Mouse (Mus musculus): ENCODE results near the gene Ctdsp1. TPM values are rescaled to one million over a fixed set of nuclear protein-coding genes. Genes with fewer than 3 reads are reported as not detected.

The Ctdsp1 gene
- total and polyA plus RNA-seq, 2 experiments from 2014 or later, result 11.7 to 29.3 TPM

DNA sequence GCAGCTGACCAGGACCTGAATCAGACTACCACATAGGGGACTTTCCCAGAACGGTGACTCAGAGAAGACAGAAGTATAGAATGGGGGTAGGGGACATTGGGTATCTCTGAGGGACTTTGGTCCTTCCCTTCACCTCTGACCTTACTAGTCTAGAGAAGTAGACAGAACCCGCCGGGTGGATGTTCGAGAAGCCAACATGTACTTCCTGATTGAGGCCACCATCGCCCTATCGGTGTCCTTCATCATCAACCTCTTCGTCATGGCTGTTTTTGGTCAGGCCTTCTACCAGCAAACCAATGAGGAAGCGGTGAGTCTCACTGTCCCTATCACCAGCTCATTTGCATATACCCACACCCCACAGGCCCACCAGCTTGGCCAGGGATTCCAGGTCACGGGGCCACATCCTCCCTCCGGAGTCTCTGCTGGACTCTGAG lies 9.7 kb upstream of the Ctdsp1 start:
- no peak for ATAC-seq (ENCODE audit: low FRiP score)
- 88% methylated on average over 10 of the region's 10 CpGs for WGBS
- no peak overlapping the region for H3K4me2 ChIP-seq (ENCODE audit: low read depth, low read length, poor library complexity, severe bottlenecking)

DNA sequence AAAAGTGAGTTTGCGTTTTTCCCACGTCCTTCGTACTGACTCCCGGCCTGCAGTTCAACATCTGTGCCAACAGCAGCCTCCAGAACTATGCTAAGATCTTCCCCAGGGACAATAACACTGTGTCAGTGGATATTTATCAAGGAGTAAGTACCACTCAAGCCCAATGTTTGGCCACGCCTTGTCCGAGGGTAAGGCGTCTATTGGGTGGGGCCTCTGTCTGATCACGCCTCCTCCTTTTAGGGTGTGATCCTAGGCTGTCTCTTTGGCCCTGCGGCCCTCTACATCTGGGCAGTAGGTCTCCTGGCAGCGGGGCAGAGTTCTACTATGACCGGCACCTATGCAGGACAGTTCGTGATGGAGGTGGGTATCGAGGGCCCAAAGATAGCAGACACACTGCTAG lies 7.9 kb upstream of the Ctdsp1 start:
- Histone ChIP-seq H3K9ac (replicated peaks; ENCODE audit: low read length, poor library complexity, severe bottlenecking) (no peak overlapping the region), H3K4me1 (ENCODE audit: insufficient read depth, low read length) (no peaks in the 10 kb centered on the region), H3K9me3 (ENCODE audit: low read length) (no peaks in the 10 kb centered on the region), H3K4me2 (ENCODE audit: low read depth, low read length, poor library complexity, severe bottlenecking) (no peak overlapping the region), H3K4me3 (ENCODE audit: low read depth, low read length) (no peak overlapping the region), H3K27ac (ENCODE audit: low read depth, low read length) (no peak overlapping the region), H3K27me3 (ENCODE audit: insufficient read depth, low read length) (no peaks in the 10 kb centered on the region), H3K36me3 (ENCODE audit: insufficient read depth, low read length) (no peaks in the 10 kb centered on the region)
- WGBS, result 89% methylated on average over 13 of the region's 13 CpGs
- no peak for TF ChIP-seq CTCF (IDR thresholded peaks at IDR 0.05)
- DNase-seq (ENCODE audit: low spot score) (no peak), ATAC-seq (ENCODE audit: low FRiP score) (no peak)

More for the DNA sequence above, 9.7 kb upstream of the Ctdsp1 start:
- no peak for DNase-seq (ENCODE audit: low spot score)
- H3K9me3 ChIP-seq (ENCODE audit: low read length), result no peaks in the 10 kb centered on the region
- no peak for TF ChIP-seq CTCF (IDR thresholded peaks at IDR 0.05)
- no peak overlapping the region for H3K4me3 ChIP-seq (ENCODE audit: low read depth, low read length)
- H3K9ac ChIP-seq (replicated peaks; ENCODE audit: low read length, poor library complexity, severe bottlenecking), result no peak overlapping the region
- H3K36me3 ChIP-seq (ENCODE audit: insufficient read depth, low read length), result no peaks in the 10 kb centered on the region
- no peaks in the 10 kb centered on the region for H3K27me3 ChIP-seq (ENCODE audit: insufficient read depth, low read length)
- H3K4me1 ChIP-seq (ENCODE audit: insufficient read depth, low read length), result no peaks in the 10 kb centered on the region
- no peak overlapping the region for H3K27ac ChIP-seq (ENCODE audit: low read depth, low read length)

DNA sequence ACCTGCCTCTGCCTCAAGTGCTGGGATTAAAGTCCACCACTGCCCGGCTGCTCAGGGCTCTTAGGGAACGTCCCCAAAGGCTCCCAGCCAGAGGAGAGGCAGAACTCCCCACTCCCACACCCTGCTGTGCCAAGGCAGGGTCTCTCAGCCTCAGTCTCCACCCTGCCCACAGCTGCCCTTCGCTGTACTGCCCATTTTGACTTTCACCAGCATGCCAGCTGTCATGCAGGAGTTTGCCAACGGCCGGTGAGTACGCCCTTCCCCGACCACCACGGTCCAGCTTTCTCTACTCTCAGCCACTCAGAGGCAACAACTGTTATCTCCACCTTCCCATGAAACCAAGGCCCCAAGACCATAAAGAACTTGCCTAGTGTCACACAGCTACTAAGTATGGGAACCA lies 6.8 kb upstream of the Ctdsp1 start:
- Histone ChIP-seq H3K4me3 (ENCODE audit: low read depth, low read length) (no peak overlapping the region), H3K27me3 (ENCODE audit: insufficient read depth, low read length) (no peaks in the 10 kb centered on the region), H3K4me1 (ENCODE audit: insufficient read depth, low read length) (no peaks in the 10 kb centered on the region), H3K4me2 (ENCODE audit: low read depth, low read length, poor library complexity, severe bottlenecking) (no peak overlapping the region), H3K9me3 (ENCODE audit: low read length) (no peaks in the 10 kb centered on the region), H3K27ac (ENCODE audit: low read depth, low read length) (no peak overlapping the region), H3K36me3 (ENCODE audit: insufficient read depth, low read length) (no peaks in the 10 kb centered on the region), H3K9ac (replicated peaks; ENCODE audit: low read length, poor library complexity, severe bottlenecking) (no peak overlapping the region)
- no peak for TF ChIP-seq CTCF (IDR thresholded peaks at IDR 0.05)
- no peak for DNase-seq (ENCODE audit: low spot score)
- no peak for ATAC-seq (ENCODE audit: low FRiP score)
- WGBS, result 85% methylated on average over 8 of the region's 8 CpGs

DNA sequence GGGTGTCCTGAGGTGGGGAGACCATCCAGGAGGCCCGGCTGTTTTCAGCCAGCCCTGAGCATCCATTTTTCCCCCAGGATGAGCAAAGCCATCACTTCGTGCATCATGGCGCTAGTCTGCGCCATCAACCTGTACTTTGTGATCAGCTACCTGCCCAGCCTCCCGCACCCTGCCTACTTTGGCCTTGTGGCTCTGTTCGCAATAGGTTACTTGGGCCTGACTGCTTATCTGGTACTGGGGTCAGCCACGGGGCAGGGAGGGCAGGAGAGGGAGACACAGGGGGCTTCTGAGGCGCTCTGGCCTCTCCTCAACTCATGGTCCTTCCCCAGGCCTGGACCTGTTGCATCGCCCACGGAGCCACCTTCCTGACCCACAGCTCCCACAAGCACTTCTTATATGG lies 6.2 kb upstream of the Ctdsp1 start:
- Histone ChIP-seq H3K36me3 (ENCODE audit: insufficient read depth, low read length) (no peaks in the 10 kb centered on the region), H3K4me1 (ENCODE audit: insufficient read depth, low read length) (no peaks in the 10 kb centered on the region), H3K9ac (replicated peaks; ENCODE audit: low read length, poor library complexity, severe bottlenecking) (no peak overlapping the region), H3K27me3 (ENCODE audit: insufficient read depth, low read length) (0 out of 2 replicates have a peak, but pooled peaks cover 5% of the 10 kb centered on the region), H3K4me3 (ENCODE audit: low read depth, low read length) (no peak overlapping the region), H3K4me2 (ENCODE audit: low read depth, low read length, poor library complexity, severe bottlenecking) (no peak overlapping the region), H3K27ac (ENCODE audit: low read depth, low read length) (no peak overlapping the region), H3K9me3 (ENCODE audit: low read length) (no peaks in the 10 kb centered on the region)
- no peak for TF ChIP-seq CTCF (IDR thresholded peaks at IDR 0.05)
- no peak for ATAC-seq (ENCODE audit: low FRiP score)
- DNase-seq (ENCODE audit: low spot score), result no peak
- WGBS, result 95% methylated on average over 10 of the region's 10 CpGs

DNA sequence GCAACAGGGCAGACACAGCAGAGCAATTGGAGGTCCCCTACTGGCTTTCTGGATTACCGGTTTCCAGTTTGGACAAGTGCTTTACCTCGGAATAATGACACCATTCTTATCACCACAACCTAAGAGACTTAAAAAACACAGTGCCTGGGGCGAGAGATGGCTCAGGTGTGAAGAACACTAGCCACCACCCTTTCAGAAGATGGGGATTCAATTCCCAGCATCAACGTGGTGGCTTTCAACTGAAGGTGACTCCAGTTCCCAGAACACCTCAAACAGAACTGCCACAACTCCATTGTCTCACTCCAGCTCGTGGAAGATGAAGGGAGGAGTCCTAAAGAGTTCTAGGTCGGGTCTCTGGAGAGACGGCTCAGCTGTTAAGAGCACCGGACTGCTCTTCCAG lies 5.8 kb upstream of the Ctdsp1 start:
- no peak for DNase-seq (ENCODE audit: low spot score)
- ATAC-seq (ENCODE audit: low FRiP score), result no peak
- Histone ChIP-seq H3K36me3 (ENCODE audit: insufficient read depth, low read length) (no peaks in the 10 kb centered on the region), H3K9ac (replicated peaks; ENCODE audit: low read length, poor library complexity, severe bottlenecking) (no peak overlapping the region), H3K27me3 (ENCODE audit: insufficient read depth, low read length) (0 out of 2 replicates have a peak, but pooled peaks cover 10% of the 10 kb centered on the region), H3K4me3 (ENCODE audit: low read depth, low read length) (no peak overlapping the region), H3K4me2 (ENCODE audit: low read depth, low read length, poor library complexity, severe bottlenecking) (no peak overlapping the region), H3K27ac (ENCODE audit: low read depth, low read length) (no peak overlapping the region), H3K4me1 (ENCODE audit: insufficient read depth, low read length) (no peaks in the 10 kb centered on the region), H3K9me3 (ENCODE audit: low read length) (no peaks in the 10 kb centered on the region)
- no peak for TF ChIP-seq CTCF (IDR thresholded peaks at IDR 0.05)
- 91% methylated on average over 8 of the region's 8 CpGs for WGBS

DNA sequence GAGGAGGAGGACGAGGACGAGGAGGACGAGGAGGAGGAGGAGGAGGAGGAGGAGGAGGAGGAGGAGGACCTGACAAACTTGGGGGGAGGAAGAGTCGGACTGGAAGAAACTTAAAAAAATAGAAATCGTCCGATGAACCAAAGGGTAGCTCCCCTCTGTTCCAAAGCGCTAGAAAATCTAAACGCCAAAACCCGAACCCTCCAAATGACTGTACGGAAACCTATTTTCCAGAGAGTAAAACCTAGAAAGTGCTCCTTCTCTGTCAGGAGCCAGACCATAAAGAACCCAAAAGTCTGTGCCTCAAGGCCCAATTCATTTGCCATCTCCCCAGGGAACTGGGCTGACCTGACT lies 5.0 kb upstream of the Ctdsp1 start:
- 57% methylated on average over 7 of the region's 10 CpGs for WGBS
- no peaks in the 10 kb centered on the region for H3K9me3 ChIP-seq (ENCODE audit: low read length)
- TF ChIP-seq CTCF (IDR thresholded peaks at IDR 0.05), result no peak
- H3K27me3 ChIP-seq (ENCODE audit: insufficient read depth, low read length), result 0 out of 2 replicates have a peak, but pooled peaks cover 13% of the 10 kb centered on the region
- peak overlapping the region; percentile 61 for H3K4me2 ChIP-seq (ENCODE audit: low read depth, low read length, poor library complexity, severe bottlenecking)
- H3K4me1 ChIP-seq (ENCODE audit: insufficient read depth, low read length), result no peaks in the 10 kb centered on the region
- H3K27ac ChIP-seq (ENCODE audit: low read depth, low read length), result peak overlapping the region; percentile 79
- ATAC-seq (ENCODE audit: low FRiP score) (no peak), DNase-seq (ENCODE audit: low spot score) (no peak)
- peak overlapping the region; percentile 55 for H3K4me3 ChIP-seq (ENCODE audit: low read depth, low read length)
- peak overlapping the region; percentile 54; the same call in 1 of the 2 replicates for H3K9ac ChIP-seq (replicated peaks; ENCODE audit: low read length, poor library complexity, severe bottlenecking)
- H3K36me3 ChIP-seq (ENCODE audit: insufficient read depth, low read length), result no peaks in the 10 kb centered on the region

Data from midbrain, postnatal 0 days (tissue).